Mouse (Mus musculus) MEL (cell line): ENCODE results near the gene Zmat3. TPM values are rescaled to one million over a fixed set of nuclear protein-coding genes. Genes with fewer than 3 reads are reported as not detected.
A peak's percentile ranks its signal among the peaks of the same experiment; 100 is the strongest.

Experiments
- DNase-seq: peaks from one replicate; pipeline ENCODE4 v3.0.0; 2011; ENCODE audit warnings: low read depth, low spot score
- H3K27ac ChIP-seq: 2 replicates; pipeline ENCODE4 v1.5.1; 2012; ENCODE audit warnings: low read depth, mild to moderate bottlenecking, control low read depth, low read length, moderate library complexity; ENCODE audit not compliant: control insufficient read depth
- H3K27me3 ChIP-seq, 2 experiments: fragments of 150-350 bp in 1 of 2; sonication (generic) in 1 of 2; 2 replicates each; pipeline ENCODE4 v1.6.1; 2012; ENCODE audit warnings: low read length in 2 of 2, mild to moderate bottlenecking in 2 of 2, improper control_type of control experiment in 1 of 2, moderate library complexity in 1 of 2; ENCODE audit not compliant: insufficient read depth in 2 of 2, control insufficient read depth in 1 of 2
- H3K36me3 ChIP-seq, 2 experiments: 2 replicates each; pipeline ENCODE4 v1.6.1; 2012 to 2014; ENCODE audit warnings: low read length in 2 of 2, improper control_type of control experiment in 1 of 2, inconsistent platforms in 1 of 2, mild to moderate bottlenecking in 1 of 2; ENCODE audit not compliant: insufficient read depth in 2 of 2, control insufficient read depth in 1 of 2
- H3K4me1 ChIP-seq, 2 experiments: fragments of 150-350 bp in 1 of 2; sonication (generic) in 1 of 2; 2 replicates each; pipeline ENCODE4 v1.6.1; 2012; ENCODE audit warnings: low read length in 2 of 2, improper control_type of control experiment in 1 of 2, mild to moderate bottlenecking in 1 of 2; ENCODE audit not compliant: insufficient read depth in 2 of 2, control insufficient read depth in 1 of 2
- H3K4me3 ChIP-seq, 2 experiments: fragments of 150-350 bp in 1 of 2; sonication (generic) in 1 of 2; 2 replicates each; pipeline ENCODE4 v1.5.1; 2012; ENCODE audit warnings: low read depth in 2 of 2, low read length in 2 of 2, mild to moderate bottlenecking in 2 of 2, moderate library complexity in 2 of 2, control low read depth in 1 of 2, improper control_type of control experiment in 1 of 2; ENCODE audit not compliant: control insufficient read depth in 1 of 2, insufficient read depth in 1 of 2
- H3K79me2 ChIP-seq: 2 replicates; pipeline ENCODE4 v1.6.1; 2012; ENCODE audit warnings: mild to moderate bottlenecking, low read length, moderate library complexity; ENCODE audit not compliant: control insufficient read depth, poor library complexity, insufficient read depth
- H3K9ac ChIP-seq: 2 replicates; pipeline ENCODE4 v1.6.1; 2012; ENCODE audit warnings: low read depth, mild to moderate bottlenecking, control low read depth, low read length, moderate library complexity; ENCODE audit not compliant: control insufficient read depth, poor library complexity, severe bottlenecking
- H3K9me3 ChIP-seq: fragments of 150-350 bp; sonication (generic); replicated peaks from 2 replicates; pipeline ENCODE4 v1.6.1; 2012; ENCODE audit warnings: mild to moderate bottlenecking, low read length, improper control_type of control experiment, moderate library complexity; ENCODE audit not compliant: insufficient read depth
- BHLHE40 ChIP-seq: IDR thresholded peaks from 2 replicates; pipeline ENCODE4 v1.6.1; 2012; ENCODE audit warnings: low read depth, mild to moderate bottlenecking, inconsistent platforms, low read length, improper control_type of control experiment, borderline replicate concordance
- CTCF ChIP-seq, 3 experiments: IDR thresholded peaks in 2 of 3; conservative IDR thresholded peaks in 1 of 3; 2 replicates each; pipeline ENCODE4 v1.5.1; 2011 to 2012; ENCODE audit warnings: low read length in 3 of 3, low read depth in 2 of 3, mild to moderate bottlenecking in 2 of 3, improper control_type of control experiment in 1 of 3, inconsistent platforms in 1 of 3, mixed read lengths in 1 of 3, moderate library complexity in 1 of 3; ENCODE audit not compliant: control insufficient read depth in 1 of 3, insufficient read depth in 1 of 3, poor library complexity in 1 of 3, severe bottlenecking in 1 of 3
- GABPA ChIP-seq: IDR thresholded peaks from 2 replicates; pipeline ENCODE4 v1.6.1; 2012; ENCODE audit warnings: low read depth, mild to moderate bottlenecking, inconsistent platforms, low read length, improper control_type of control experiment, moderate library complexity
- HCFC1 ChIP-seq: IDR thresholded peaks from 2 replicates; pipeline ENCODE4 v1.6.1; 2012; ENCODE audit warnings: low read depth, mild to moderate bottlenecking, inconsistent platforms, low read length, improper control_type of control experiment, moderate library complexity
- MAX ChIP-seq: IDR thresholded peaks from 2 replicates; pipeline ENCODE4 v1.6.1; 2011; ENCODE audit warnings: low read length, improper control_type of control experiment
- NELFE ChIP-seq: IDR thresholded peaks from 2 replicates; pipeline ENCODE4 v1.6.1; 2011; ENCODE audit warnings: low read depth, low read length, improper control_type of control experiment
- NRF1 ChIP-seq: IDR thresholded peaks from 2 replicates; pipeline ENCODE4 v1.6.1; 2014; ENCODE audit warnings: low read depth, mild to moderate bottlenecking, inconsistent platforms, low read length, improper control_type of control experiment, moderate library complexity; ENCODE audit not compliant: poor library complexity, insufficient read depth, severe bottlenecking
- RCOR1 ChIP-seq: IDR thresholded peaks from 2 replicates; pipeline ENCODE4 v1.6.1; 2012; ENCODE audit warnings: low read depth, mild to moderate bottlenecking, inconsistent platforms, low read length, improper control_type of control experiment
- TBP ChIP-seq: IDR thresholded peaks from 2 replicates; pipeline ENCODE4 v1.8.0; 2011; ENCODE audit warnings: low read depth, low read length, improper control_type of control experiment
- USF2 ChIP-seq, 2 experiments: IDR thresholded peaks; 2 replicates each; pipeline ENCODE4 v1.6.1; 2011 to 2012; ENCODE audit warnings: improper control_type of control experiment in 2 of 2, low read length in 2 of 2, borderline replicate concordance in 1 of 2, inconsistent platforms in 1 of 2, low read depth in 1 of 2, mild to moderate bottlenecking in 1 of 2; ENCODE audit not compliant: insufficient read depth in 1 of 2
- ZKSCAN1 ChIP-seq: IDR thresholded peaks from 2 replicates; pipeline ENCODE4 v1.6.1; 2012; ENCODE audit warnings: low read depth, mild to moderate bottlenecking, inconsistent platforms, low read length, improper control_type of control experiment, moderate library complexity
- ZNF384 ChIP-seq: IDR thresholded peaks from 2 replicates; pipeline ENCODE4 v1.6.1; 2012; ENCODE audit warnings: low read depth, mild to moderate bottlenecking, inconsistent platforms, low read length, improper control_type of control experiment
- polyA plus RNA-seq, 2 experiments: library from polyadenylated mRNA; stranded (reverse) in 1 of 2; unstranded in 1 of 2; fragments of >175 nt in 1 of 2; fragments of >200 nt in 1 of 2; gene quantifications; 2 replicates each; pipeline versions ENCODE4 v1.2.1 to v1.2.4; 2012; ENCODE audit warnings: low replicate concordance in 2 of 2, low read depth in 1 of 2; ENCODE audit not compliant: insufficient read length in 2 of 2, insufficient read depth in 1 of 2, missing spikeins in 1 of 2
- total RNA-seq: library from RNA; depleted of rRNA; stranded (reverse); fragments of 300-350 nt; gene quantifications from 2 replicates; pipeline ENCODE4 v1.2.3, GENCODE M21; 2012

Zmat3 gene
- total and polyA plus RNA-seq, 3 experiments: 3.1 to 4.4 TPM; not detected in 1

GRCm38 (mm10) chr3:32344825-32345224, 21.0 kb downstream of the Zmat3 start:
- TF ChIP-seq HCFC1 (no peak), CTCF (IDR thresholded peaks at IDR 0.05 in 2 of 3, conservative IDR thresholded peaks at IDR 0.05 in 1 of 3; ENCODE audit: control insufficient read depth in 1 of 3, insufficient read depth in 1 of 3, low read depth in 2 of 3, low read length in 3 of 3, poor library complexity in 1 of 3, severe bottlenecking in 1 of 3) (0 out of 6 replicates have a peak, but pooled peaks of 1 of the 3 experiments have one; percentile 11)
- no peaks in the 10 kb centered on the region for H3K27me3 ChIP-seq
- no peak overlapping the region for H3K9ac ChIP-seq
- no peaks in the 10 kb centered on the region for H3K9me3 ChIP-seq
- no peak overlapping the region for H3K27ac ChIP-seq
- no peak for DNase-seq
- H3K36me3 ChIP-seq: no peaks in the 10 kb centered on the region
- no peak overlapping the region for H3K4me3 ChIP-seq
- no peaks in the 10 kb centered on the region; the same call in 1 of the 2 replicates for H3K79me2 ChIP-seq
- H3K4me1 ChIP-seq: no peaks in the 10 kb centered on the region

GRCm38 (mm10) chr3:32343371-32343770, 22.4 kb downstream of the Zmat3 start:
- H3K36me3 ChIP-seq: no peaks in the 10 kb centered on the region

GRCm38 (mm10) chr3:32341434-32341833, 24.4 kb downstream of the Zmat3 start:
- no peak overlapping the region for H3K4me3 ChIP-seq
- no peak overlapping the region for H3K27ac ChIP-seq
- H3K9me3 ChIP-seq: no peaks in the 10 kb centered on the region
- no peak for DNase-seq
- no peaks in the 10 kb centered on the region for H3K79me2 ChIP-seq
- no peaks in the 10 kb centered on the region for H3K27me3 ChIP-seq
- TF ChIP-seq NELFE (no peak), ZKSCAN1 (no peak), NRF1 (no peak), BHLHE40 (no peak), RCOR1 (no peak), MAX (no peak), GABPA (no peak), USF2 (IDR thresholded peaks at IDR 0.05; ENCODE audit: borderline replicate concordance in 1 of 2, insufficient read depth in 1 of 2, low read depth in 1 of 2, low read length in 2 of 2) (no peak), CTCF (IDR thresholded peaks at IDR 0.05 in 2 of 3, conservative IDR thresholded peaks at IDR 0.05 in 1 of 3; ENCODE audit: control insufficient read depth in 1 of 3, insufficient read depth in 1 of 3, low read depth in 2 of 3, low read length in 3 of 3, poor library complexity in 1 of 3, severe bottlenecking in 1 of 3) (no peak), TBP (no peak)
- TF ChIP-seq, all 39 proteins: peak for 0
- no peaks in the 10 kb centered on the region for H3K36me3 ChIP-seq
- no peaks in the 10 kb centered on the region for H3K4me1 ChIP-seq
- H3K9ac ChIP-seq: no peak overlapping the region

More at GRCm38 (mm10) chr3:32343371-32343770, 22.4 kb downstream of the Zmat3 start:
- Histone ChIP-seq H3K79me2 (no peaks in the 10 kb centered on the region; the same call in 1 of the 2 replicates), H3K4me1 (no peaks in the 10 kb centered on the region), H3K9me3 (no peaks in the 10 kb centered on the region), H3K27me3 (no peaks in the 10 kb centered on the region), H3K4me3 (no peak overlapping the region), H3K9ac (no peak overlapping the region), H3K27ac (no peak overlapping the region)
- no peak for DNase-seq
- no peak for TF ChIP-seq ZNF384
